Mouse (Mus musculus) bone marrow macrophage, adult 2 months (primary cell): Measurements from ENCODE around the gene Rbm26.

Experiments
- CTCF ChIP-seq: IDR thresholded peaks from 2 replicates; pipeline ENCODE4 v1.5.1; 2012; ENCODE audit warnings: low read depth, mild to moderate bottlenecking, low read length, moderate library complexity
- POLR2A ChIP-seq: IDR thresholded peaks from 2 replicates; pipeline ENCODE4 v1.6.1; 2012; ENCODE audit warnings: mild to moderate bottlenecking, low read depth, low read length, borderline replicate concordance

DNA sequence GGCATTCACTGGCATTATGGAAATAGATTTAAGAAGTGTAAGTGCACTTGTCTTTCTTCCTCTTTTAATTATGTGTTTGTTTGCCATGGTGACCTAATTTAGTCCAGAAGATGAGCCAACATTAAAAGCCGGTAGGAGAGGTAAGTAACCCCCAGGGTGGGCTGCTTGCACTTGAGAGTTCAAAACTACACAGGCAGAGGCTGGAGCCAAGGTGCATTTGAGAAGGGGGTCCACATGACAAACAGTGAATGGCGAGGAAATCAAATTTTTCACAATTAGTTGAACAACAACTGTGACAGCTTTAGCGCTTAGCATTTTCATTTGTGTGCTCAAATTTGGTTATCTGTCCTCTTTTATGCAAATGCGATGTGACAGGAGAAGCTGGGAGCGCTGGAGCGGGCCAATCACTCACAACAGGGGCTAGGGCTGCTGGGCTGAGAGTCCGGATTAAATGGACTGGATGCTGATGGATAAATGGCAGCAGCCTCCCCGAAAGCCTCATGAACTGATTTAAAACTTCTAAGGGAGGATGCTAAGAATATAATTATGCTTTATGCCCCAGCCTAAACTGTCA, 92.3 kb downstream of the Rbm26 start:
- no peak for TF ChIP-seq CTCF
- TF ChIP-seq POLR2A = no peak
